Mouse (Mus musculus): ENCODE data around the gene Avpr1a. TPM values are rescaled to one million over a fixed set of nuclear protein-coding genes. Genes with fewer than 3 reads are reported as not detected.

Avpr1a gene
- polyA plus RNA-seq, 1 experiment from 2014 or later, result not detected

Other genes with a start within 250 kb of the Avpr1a start
- 4.9 and 5.3 TPM in 2 replicates for gene Ppm1h, start 230.3 kb downstream of the Avpr1a start, polyA plus RNA-seq (2014; fragmentation: Nextera tagmentation; extraction: Ambion mirVana)